Mouse (Mus musculus): Measurements from ENCODE around the gene Cd48. TPM values are rescaled to one million over a fixed set of nuclear protein-coding genes. Genes with fewer than 3 reads are reported as not detected.
"Not testable (repeated sequence)": the region's sequence is repeated elsewhere in the genome, so short reads cannot be mapped to it uniquely, and the experiment has no call there.

Cd48 gene
- polyA plus RNA-seq, 1 experiment, result not detected

DNA sequence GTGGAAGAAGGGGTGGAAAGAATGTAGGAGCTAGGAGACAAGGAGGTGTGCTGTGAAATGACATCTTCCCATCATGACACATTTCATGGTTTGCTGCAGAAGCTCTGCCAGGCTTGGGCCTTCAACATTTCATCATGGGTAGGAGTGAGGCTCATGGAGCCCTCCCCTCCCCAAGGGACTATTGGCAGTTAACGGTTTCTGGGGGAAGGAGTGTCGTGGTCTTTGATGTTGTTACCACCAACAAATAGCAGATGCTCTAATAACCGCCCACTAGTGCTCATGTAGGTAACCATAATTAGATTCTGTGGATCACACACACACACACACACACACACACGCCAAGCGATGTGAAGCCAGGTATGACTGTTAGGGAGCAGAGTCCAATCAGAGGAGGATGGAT is 29.1 kb upstream of the Cd48 start, which contains the start of gene Slamf7:
TSS of gene Slamf7 (minus strand) at position 302 of the 400 bp plus-strand sequence.
- Histone ChIP-seq H3K4me3 (ENCODE audit: insufficient read depth, low read depth, low read length) (no peak within 1 kb of the TSS), H3K4me1 (ENCODE audit: control insufficient read depth, insufficient read depth, low read length) (no peaks in the 10 kb centered on the region), H3K27ac (ENCODE audit: insufficient read depth, low read depth, low read length) (no peak within 1 kb of the TSS)
- TF ChIP-seq POLR2A (IDR thresholded peaks at IDR 0.05; ENCODE audit: insufficient read depth, low read depth, low read length) (no peak), CTCF (IDR thresholded peaks at IDR 0.05; ENCODE audit: insufficient read depth, low read depth, low read length) (no peak)
- 88% methylated on average over 5 of the region's 5 CpGs for WGBS

DNA sequence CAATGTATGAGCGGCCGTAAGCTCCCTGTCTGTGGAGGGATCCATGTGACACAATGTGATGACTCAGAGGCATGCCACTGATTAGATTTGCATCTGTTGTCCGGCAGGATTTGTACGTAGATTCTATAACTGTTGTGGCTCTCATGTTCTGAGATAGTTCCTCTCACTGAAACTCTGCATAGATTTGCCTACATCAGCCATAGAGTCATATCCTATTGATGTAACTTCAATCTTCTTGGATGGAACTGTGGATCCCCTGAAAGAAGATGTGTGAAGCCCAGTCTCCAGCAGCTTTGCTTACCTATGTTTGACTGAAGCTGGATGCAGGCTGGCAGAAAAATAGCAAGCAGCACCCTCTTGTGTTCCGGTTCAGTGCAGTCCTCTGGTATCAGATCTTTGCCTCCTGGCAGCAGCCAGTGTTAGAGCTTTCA is 23.2 kb upstream of the Cd48 start:
- WGBS, result 70% methylated on average over 5 of the region's 5 CpGs
- TF ChIP-seq CTCF (IDR thresholded peaks at IDR 0.05; ENCODE audit: insufficient read depth, low read depth, low read length) (no peak), POLR2A (IDR thresholded peaks at IDR 0.05; ENCODE audit: insufficient read depth, low read depth, low read length) (no peak)
- no peak overlapping the region for H3K27ac ChIP-seq (ENCODE audit: insufficient read depth, low read depth, low read length)
- H3K4me3 ChIP-seq (ENCODE audit: insufficient read depth, low read depth, low read length), result no peak overlapping the region
- H3K4me1 ChIP-seq (ENCODE audit: control insufficient read depth, insufficient read depth, low read length), result no peaks in the 10 kb centered on the region

DNA sequence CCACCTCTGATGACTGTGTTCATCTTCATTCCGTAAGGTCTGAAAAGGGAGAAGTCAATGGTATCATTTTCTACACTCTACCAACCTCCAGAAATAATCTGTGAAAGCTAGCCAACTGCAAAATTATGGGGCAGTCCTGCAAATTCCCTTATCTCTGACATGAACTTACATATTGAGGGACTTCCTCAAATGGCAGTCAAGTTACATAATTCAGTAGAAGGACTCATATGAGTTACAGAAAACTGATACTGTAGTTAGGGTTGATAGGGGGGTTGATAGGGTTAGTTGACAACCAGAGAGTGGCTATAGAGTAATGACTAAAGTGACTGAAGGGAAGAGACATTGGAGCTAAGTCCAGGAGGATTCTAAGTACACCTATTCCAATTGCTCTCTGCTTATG is 21.4 kb upstream of the Cd48 start:
- H3K4me3 ChIP-seq (ENCODE audit: insufficient read depth, low read depth, low read length), result no peak overlapping the region
- no peak for TF ChIP-seq POLR2A (IDR thresholded peaks at IDR 0.05; ENCODE audit: insufficient read depth, low read depth, low read length)
- no peak for TF ChIP-seq CTCF (IDR thresholded peaks at IDR 0.05; ENCODE audit: insufficient read depth, low read depth, low read length)
- 93% methylated on average over 1 of the region's 1 CpGs for WGBS
- no peaks in the 10 kb centered on the region for H3K4me1 ChIP-seq (ENCODE audit: control insufficient read depth, insufficient read depth, low read length)
- no peak overlapping the region for H3K27ac ChIP-seq (ENCODE audit: insufficient read depth, low read depth, low read length)

DNA sequence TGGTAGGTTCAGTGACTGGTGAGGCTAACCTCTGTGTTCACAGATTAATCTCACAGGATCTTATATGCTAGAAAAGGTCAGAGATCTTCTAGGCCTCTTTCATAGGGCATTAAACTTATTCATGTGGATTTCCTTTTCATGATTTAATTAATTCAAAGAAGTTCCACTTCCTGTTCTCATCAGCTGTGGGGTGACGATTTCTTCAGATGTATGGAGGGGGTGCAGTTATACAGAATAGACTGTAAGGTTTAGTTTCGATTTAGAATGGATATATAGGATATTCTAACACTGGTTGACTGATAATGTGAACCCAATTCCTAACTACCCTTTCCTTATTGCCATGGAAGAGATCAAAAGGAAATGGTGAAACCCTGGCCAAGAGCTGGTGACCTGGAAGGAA is 20.3 kb upstream of the Cd48 start:
- H3K4me3 ChIP-seq (ENCODE audit: insufficient read depth, low read depth, low read length), result no peak overlapping the region
- WGBS, result 67% methylated on average over 2 of the region's 2 CpGs
- no peak overlapping the region for H3K27ac ChIP-seq (ENCODE audit: insufficient read depth, low read depth, low read length)
- no peaks in the 10 kb centered on the region for H3K4me1 ChIP-seq (ENCODE audit: control insufficient read depth, insufficient read depth, low read length)
- no peak for TF ChIP-seq CTCF (IDR thresholded peaks at IDR 0.05; ENCODE audit: insufficient read depth, low read depth, low read length)
- TF ChIP-seq POLR2A (IDR thresholded peaks at IDR 0.05; ENCODE audit: insufficient read depth, low read depth, low read length), result no peak

DNA sequence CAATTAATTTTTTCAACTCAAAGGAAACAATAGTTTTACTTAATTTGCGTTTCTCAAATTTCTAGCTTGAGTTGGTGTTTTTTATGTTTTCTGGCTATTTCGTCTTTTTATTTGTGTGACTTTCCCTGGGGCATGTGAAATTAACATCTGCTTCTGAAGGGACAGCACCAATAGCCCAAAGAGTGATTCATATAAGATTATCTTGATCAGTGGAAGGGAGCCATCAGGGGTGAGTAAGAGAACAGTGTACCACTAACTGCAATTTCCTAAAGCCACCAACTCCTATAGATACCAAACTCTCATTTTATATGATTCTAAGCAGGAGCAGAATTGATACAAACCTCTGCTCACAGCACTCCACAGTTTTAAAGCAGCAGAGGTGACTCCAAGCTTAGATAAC is 18.1 kb upstream of the Cd48 start:
- no peaks in the 10 kb centered on the region for H3K4me1 ChIP-seq (ENCODE audit: control insufficient read depth, insufficient read depth, low read length)
- no peak overlapping the region for H3K4me3 ChIP-seq (ENCODE audit: insufficient read depth, low read depth, low read length)
- H3K27ac ChIP-seq (ENCODE audit: insufficient read depth, low read depth, low read length), result no peak overlapping the region
- 89% methylated on average over 2 of the region's 2 CpGs for WGBS
- no peak for TF ChIP-seq CTCF (IDR thresholded peaks at IDR 0.05; ENCODE audit: insufficient read depth, low read depth, low read length)

DNA sequence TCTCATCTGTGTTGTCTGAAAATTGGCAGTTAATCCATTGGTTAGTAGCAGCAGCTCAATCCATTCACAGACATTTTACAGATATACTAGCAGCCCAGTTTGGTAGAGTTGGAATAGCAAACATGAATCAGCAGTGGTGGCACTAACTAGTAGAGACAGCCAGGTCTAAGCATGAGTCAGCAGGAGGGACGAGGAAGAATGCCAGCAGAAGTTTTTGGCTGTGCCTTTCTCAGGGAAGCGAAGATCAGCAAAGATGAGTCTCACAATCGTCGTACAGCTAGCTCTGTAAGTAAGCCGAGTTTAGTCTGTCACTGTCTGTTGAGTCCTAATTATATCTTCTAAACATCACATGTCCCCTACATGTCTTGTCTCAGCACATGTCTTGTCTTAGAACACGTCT is 15.5 kb upstream of the Cd48 start:
- Histone ChIP-seq H3K4me3 (ENCODE audit: insufficient read depth, low read depth, low read length) (no peak overlapping the region), H3K4me1 (ENCODE audit: control insufficient read depth, insufficient read depth, low read length) (no peaks in the 10 kb centered on the region), H3K27ac (ENCODE audit: insufficient read depth, low read depth, low read length) (no peak overlapping the region)
- WGBS, result 78% methylated on average over 6 of the region's 6 CpGs
- TF ChIP-seq POLR2A (IDR thresholded peaks at IDR 0.05; ENCODE audit: insufficient read depth, low read depth, low read length) (no peak), CTCF (IDR thresholded peaks at IDR 0.05; ENCODE audit: insufficient read depth, low read depth, low read length) (no peak)

DNA sequence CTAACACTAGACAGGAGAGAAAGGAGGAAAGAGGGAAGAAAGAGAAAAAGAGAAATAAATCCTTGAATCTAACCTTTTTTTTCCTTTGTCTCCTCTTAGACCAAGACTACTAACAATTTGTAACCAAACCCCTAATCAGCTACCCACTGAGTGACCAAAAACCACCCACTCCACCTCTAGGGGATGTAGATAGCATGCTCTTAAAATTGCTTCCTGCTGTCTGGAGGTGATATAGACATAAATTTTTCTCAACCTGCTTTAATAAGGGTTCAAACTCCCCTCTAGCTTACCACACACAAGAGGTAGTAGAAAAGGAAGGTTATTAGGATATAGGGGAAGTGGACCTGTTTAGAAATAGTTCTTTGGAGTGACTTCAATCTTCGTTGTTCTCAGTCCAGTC is 14.6 kb upstream of the Cd48 start:
- H3K27ac ChIP-seq (ENCODE audit: insufficient read depth, low read depth, low read length), result no peak overlapping the region
- WGBS, result 54% methylated on average over 1 of the region's 1 CpGs
- no peaks in the 10 kb centered on the region for H3K4me1 ChIP-seq (ENCODE audit: control insufficient read depth, insufficient read depth, low read length)
- H3K4me3 ChIP-seq (ENCODE audit: insufficient read depth, low read depth, low read length), result no peak overlapping the region
- TF ChIP-seq POLR2A (IDR thresholded peaks at IDR 0.05; ENCODE audit: insufficient read depth, low read depth, low read length), result no peak
- no peak for TF ChIP-seq CTCF (IDR thresholded peaks at IDR 0.05; ENCODE audit: insufficient read depth, low read depth, low read length)

DNA sequence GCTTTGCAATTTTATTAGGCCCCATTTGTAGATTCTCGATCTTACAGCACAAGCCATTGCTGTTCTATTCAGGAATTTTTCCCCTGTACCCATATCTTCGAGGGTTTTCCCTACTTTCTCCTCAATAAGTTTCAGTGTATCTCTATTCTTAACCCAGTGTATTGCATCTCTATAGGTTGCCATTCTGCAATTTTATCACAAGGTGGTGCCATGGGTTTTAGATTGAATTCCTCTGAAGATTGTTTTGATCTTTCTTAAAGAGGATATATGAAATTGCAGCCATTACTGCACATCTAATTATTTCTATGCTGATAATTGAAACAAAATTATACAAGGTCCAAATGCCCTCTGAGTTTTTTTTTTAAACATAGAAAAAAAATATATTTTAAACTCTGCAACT is 9.4 kb upstream of the Cd48 start:
- H3K4me1 ChIP-seq (ENCODE audit: control insufficient read depth, insufficient read depth, low read length); H3K27ac ChIP-seq (ENCODE audit: insufficient read depth, low read depth, low read length); H3K4me3 ChIP-seq (ENCODE audit: insufficient read depth, low read depth, low read length): not testable (repeated sequence)
- WGBS, result 87% methylated on average over 2 of the region's 2 CpGs

DNA sequence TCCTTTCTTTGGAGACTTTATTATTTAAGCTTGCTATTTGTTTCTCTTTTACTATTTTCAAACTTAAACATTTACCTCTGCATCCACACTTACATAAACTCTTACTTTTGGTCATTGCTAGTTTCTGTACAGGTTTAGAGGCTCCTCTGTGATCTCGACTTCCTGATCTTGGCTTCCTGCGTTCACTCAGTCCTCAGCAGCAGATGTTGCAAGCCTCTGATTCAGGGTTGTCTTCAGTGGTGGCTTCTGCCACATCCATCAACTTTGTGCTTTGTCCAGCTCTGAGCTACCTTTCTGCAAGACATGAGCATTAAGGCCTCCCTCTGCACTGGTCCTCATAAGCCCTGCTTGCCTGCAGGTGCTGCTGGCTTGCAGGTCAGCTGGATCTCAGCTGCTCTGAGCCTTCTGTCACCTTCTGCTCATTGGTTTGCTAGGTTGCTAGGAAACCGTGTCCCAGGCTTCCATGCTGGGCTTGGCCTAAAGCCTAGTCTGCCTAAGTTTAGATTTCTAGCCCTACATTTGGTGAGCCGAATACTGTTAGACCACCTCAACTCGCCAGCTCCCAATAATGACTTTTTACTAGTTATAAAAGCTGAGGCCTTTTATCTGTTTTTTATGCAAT is 8.8 kb upstream of the Cd48 start:
- 63% methylated on average over 5 of the region's 5 CpGs for WGBS
- Histone ChIP-seq H3K4me1 (ENCODE audit: control insufficient read depth, insufficient read depth, low read length) (peaks cover 2% of the 10 kb centered on the region; the same call in 1 of the 2 replicates), H3K4me3 (ENCODE audit: insufficient read depth, low read depth, low read length) (no peak overlapping the region), H3K27ac (ENCODE audit: insufficient read depth, low read depth, low read length) (no peak overlapping the region)
- TF ChIP-seq CTCF (IDR thresholded peaks at IDR 0.05; ENCODE audit: insufficient read depth, low read depth, low read length) (no peak), POLR2A (IDR thresholded peaks at IDR 0.05; ENCODE audit: insufficient read depth, low read depth, low read length) (no peak)

DNA sequence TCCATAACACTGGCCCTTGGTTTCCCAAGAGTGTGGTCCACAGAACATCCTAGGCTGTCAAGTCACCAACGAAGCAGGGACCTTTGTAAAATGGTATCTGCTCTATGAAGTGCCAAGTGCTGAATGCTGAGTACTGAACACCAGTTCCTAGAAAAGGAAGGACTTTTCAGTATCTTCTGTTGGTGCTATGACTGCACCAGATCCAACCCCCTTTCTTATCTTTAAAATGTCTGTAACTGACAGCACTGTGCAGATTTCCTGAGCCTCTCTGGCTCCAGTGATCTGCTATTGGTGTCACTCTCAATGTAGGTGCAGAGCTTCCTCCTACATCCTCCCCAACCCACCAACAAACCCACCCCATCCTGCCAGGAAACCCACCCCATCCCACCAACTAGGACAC is 7.3 kb upstream of the Cd48 start:
- TF ChIP-seq POLR2A (IDR thresholded peaks at IDR 0.05; ENCODE audit: insufficient read depth, low read depth, low read length) (no peak), CTCF (IDR thresholded peaks at IDR 0.05; ENCODE audit: insufficient read depth, low read depth, low read length) (no peak)
- peaks cover 2% of the 10 kb centered on the region; the same call in 1 of the 2 replicates for H3K4me1 ChIP-seq (ENCODE audit: control insufficient read depth, insufficient read depth, low read length)
- H3K4me3 ChIP-seq (ENCODE audit: insufficient read depth, low read depth, low read length), result no peak overlapping the region
- WGBS, result 73% methylated on average over 1 of the region's 1 CpGs
- no peak overlapping the region for H3K27ac ChIP-seq (ENCODE audit: insufficient read depth, low read depth, low read length)

Data from olfactory bulb, adult 2 months (tissue).